Mouse (Mus musculus) embryonic facial prominence, embryonic 10.5 days (tissue): ENCODE data around the gene Zdhhc7. TPM values are rescaled to one million over a fixed set of nuclear protein-coding genes. Genes with fewer than 3 reads are reported as not detected.

Experiments used
- DNase-seq: peaks from one replicate; pipeline ENCODE4 v3.0.0-alpha.2; 2017; ENCODE audit warnings: low spot score
- H3K27ac ChIP-seq: fragments of 300-500 bp; sonication (generic); replicated peaks from 2 replicates; pipeline ENCODE4 v1.5.1; 2016; ENCODE audit warnings: mild to moderate bottlenecking
- H3K27me3 ChIP-seq: fragments of 300-500 bp; sonication (generic); replicated peaks from 2 replicates; pipeline ENCODE4 v1.6.1; 2016; ENCODE audit warnings: low read depth, mild to moderate bottlenecking; ENCODE audit not compliant: poor library complexity, severe bottlenecking
- H3K36me3 ChIP-seq: fragments of 300-500 bp; sonication (generic); replicated peaks from 2 replicates; pipeline ENCODE4 v1.6.1; 2016; ENCODE audit warnings: mild to moderate bottlenecking, moderate library complexity
- H3K4me1 ChIP-seq: fragments of 300-500 bp; sonication (generic); 2 replicates; pipeline ENCODE4 v1.6.1; 2016
- H3K4me3 ChIP-seq: fragments of 300-500 bp; sonication (generic); 2 replicates; pipeline ENCODE4 v1.5.1; 2016; ENCODE audit warnings: mild to moderate bottlenecking, moderate library complexity
- H3K9me3 ChIP-seq: fragments of 300-500 bp; sonication (generic); 2 replicates; pipeline ENCODE4 v1.6.1; 2016; ENCODE audit warnings: mild to moderate bottlenecking
- WGBS: fragments of 180-500 bp; shearing (Covaris S2); methylation state at CpG from one replicate; pipeline ENCODE4 v1.1.7; 2016; 5-methylcytosine and 5-hydroxymethylcytosine counted together
- polyA plus RNA-seq: library from polyadenylated mRNA; unstranded; fragments of >200 nt; fragmentation: Nextera tagmentation; extraction: Ambion mirVana; gene quantifications from 2 replicates; pipeline ENCODE4 v1.2.1, GENCODE M21; 2016

The Zdhhc7 gene
- polyA plus RNA-seq, 1 experiment from 2014 or later: 30.0 TPM

- H3K36me3 ChIP-seq: 0 out of 2 replicates have a peak, but pooled peaks cover 1% of the 10 kb centered on the region
- H3K4me1 ChIP-seq: peaks cover 57% of the 10 kb centered on the region
- 91% methylated on average over 12 of the region's 12 CpGs for WGBS
- H3K4me3 ChIP-seq: no peak overlapping the region
- no peak for DNase-seq
- no peaks in the 10 kb centered on the region for H3K9me3 ChIP-seq
- no peaks in the 10 kb centered on the region for H3K27me3 ChIP-seq
- H3K27ac ChIP-seq: no peak overlapping the region
These were observed 62.5 kb downstream of the Zdhhc7 start for GRCm38 (mm10) chr8:120038741-120039140.

DNA sequence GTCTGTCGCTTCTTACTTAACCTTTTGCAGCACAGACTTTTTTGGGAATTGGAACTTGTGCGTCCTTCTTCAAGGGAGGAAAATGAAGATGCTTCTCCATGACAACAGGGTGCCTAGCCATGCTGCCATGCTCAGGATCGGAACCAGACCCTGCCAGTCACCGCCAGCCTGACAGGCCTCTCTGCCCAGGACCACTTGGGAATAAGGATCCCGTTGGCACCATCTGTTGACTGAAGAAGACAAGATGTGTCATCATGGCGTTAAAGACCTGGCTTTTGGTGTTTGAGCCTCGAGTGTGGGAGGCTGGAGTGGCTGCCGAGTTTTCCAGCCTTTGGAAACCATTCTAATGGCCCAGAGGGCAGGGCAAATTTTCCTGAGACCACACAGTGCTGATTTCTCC lies 63.7 kb downstream of the Zdhhc7 start:
- Histone ChIP-seq H3K27me3 (no peaks in the 10 kb centered on the region), H3K9me3 (no peaks in the 10 kb centered on the region), H3K27ac (no peak overlapping the region), H3K4me3 (no peak overlapping the region), H3K36me3 (0 out of 2 replicates have a peak, but pooled peaks cover 5% of the 10 kb centered on the region), H3K4me1 (peaks cover 55% of the 10 kb centered on the region)
- WGBS: 88% methylated on average over 8 of the region's 8 CpGs
- DNase-seq: no peak

DNA sequence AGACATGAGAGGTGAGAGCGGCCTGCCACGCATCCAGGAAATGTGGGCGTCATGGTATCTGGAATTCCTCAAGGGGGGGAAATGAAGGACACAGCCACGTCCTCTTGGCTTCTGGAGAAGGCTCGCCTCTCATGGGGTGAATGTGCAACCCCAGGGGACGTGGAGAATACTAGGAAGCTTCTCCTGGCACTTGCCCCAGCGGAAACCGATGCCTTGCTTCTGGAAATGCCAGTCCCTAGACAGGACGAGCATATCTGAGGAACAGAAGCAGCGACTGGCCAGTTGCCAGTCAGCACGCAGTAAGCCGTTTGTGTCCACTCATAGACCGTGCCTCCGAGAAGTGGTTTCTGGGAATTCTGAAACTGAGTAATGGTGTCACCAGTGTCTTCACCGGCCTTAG lies 64.1 kb downstream of the Zdhhc7 start:
- H3K4me1 ChIP-seq: peaks cover 56% of the 10 kb centered on the region
- no peaks in the 10 kb centered on the region for H3K27me3 ChIP-seq
- no peak overlapping the region for H3K4me3 ChIP-seq
- H3K36me3 ChIP-seq: 0 out of 2 replicates have a peak, but pooled peaks cover 5% of the 10 kb centered on the region
- 87% methylated on average over 15 of the region's 15 CpGs for WGBS
- DNase-seq: no peak
- no peaks in the 10 kb centered on the region for H3K9me3 ChIP-seq
- H3K27ac ChIP-seq: peak overlapping the region; percentile 75; the same call in 1 of the 2 replicates

DNA sequence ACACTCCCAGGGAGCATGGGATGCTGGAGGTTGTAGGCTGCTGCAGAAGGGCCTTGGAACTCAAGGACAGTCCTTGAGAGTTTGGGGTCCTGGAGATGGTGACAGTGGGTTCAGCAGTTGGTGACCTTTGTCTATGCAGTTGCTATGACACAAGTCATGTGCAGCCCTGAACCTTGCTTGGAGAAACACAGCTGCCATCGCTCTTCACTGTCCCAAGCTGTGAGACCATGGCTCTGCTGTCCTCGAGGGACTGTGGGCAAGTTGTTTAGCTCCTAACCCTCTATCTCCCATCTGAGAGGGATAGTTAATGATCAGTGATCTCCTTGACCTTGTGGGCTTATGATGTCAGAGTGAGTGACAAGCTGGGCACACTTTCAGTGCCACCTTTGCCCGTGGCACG lies 64.7 kb downstream of the Zdhhc7 start:
- H3K36me3 ChIP-seq: 0 out of 2 replicates have a peak, but pooled peaks cover 5% of the 10 kb centered on the region
- WGBS: 74% methylated on average over 4 of the region's 4 CpGs
- DNase-seq: no peak
- no peaks in the 10 kb centered on the region for H3K27me3 ChIP-seq
- H3K27ac ChIP-seq: peak overlapping the region; percentile 75
- no peak overlapping the region for H3K4me3 ChIP-seq
- H3K4me1 ChIP-seq: peaks cover 59% of the 10 kb centered on the region
- no peaks in the 10 kb centered on the region for H3K9me3 ChIP-seq

- no peaks in the 10 kb centered on the region for H3K9me3 ChIP-seq
- no peaks in the 10 kb centered on the region for H3K27me3 ChIP-seq
- H3K4me3 ChIP-seq: no peak overlapping the region
- 13% methylated on average over 9 of the region's 9 CpGs for WGBS
- H3K4me1 ChIP-seq: peaks cover 64% of the 10 kb centered on the region
- 0 out of 2 replicates have a peak, but pooled peaks cover 5% of the 10 kb centered on the region for H3K36me3 ChIP-seq
- peak overlapping the region; percentile 75 for H3K27ac ChIP-seq
- DNase-seq: peak; percentile 53
These were observed 65.2 kb downstream of the Zdhhc7 start for GRCm38 (mm10) chr8:120036111-120036510.

DNA sequence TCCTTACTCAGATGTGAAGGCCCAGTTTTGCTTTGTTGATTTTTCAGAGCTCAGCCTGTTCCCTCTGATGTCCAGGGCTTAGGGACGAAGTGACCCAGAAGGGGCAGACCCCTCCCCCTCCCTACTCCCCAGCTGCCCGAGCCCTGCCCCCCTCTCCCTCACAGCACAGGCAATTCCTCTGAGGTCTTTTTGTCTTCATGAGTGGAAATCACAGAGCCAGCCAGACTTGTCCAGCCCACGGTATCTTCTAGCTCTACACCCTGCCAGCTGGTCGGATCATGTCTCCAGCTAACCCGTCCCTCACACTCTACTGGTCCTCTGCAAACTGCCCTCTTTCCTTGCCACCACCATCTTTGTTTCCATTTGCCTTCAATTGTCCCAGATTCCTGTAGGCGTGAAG lies 66.8 kb downstream of the Zdhhc7 start:
- H3K4me3 ChIP-seq: no peak overlapping the region
- no peaks in the 10 kb centered on the region for H3K27me3 ChIP-seq
- peak overlapping the region; percentile 52 for H3K27ac ChIP-seq
- 24% methylated on average over 6 of the region's 6 CpGs for WGBS
- DNase-seq: peak; percentile 43
- peaks cover 73% of the 10 kb centered on the region for H3K4me1 ChIP-seq
- H3K9me3 ChIP-seq: no peaks in the 10 kb centered on the region
- H3K36me3 ChIP-seq: 0 out of 2 replicates have a peak, but pooled peaks cover 5% of the 10 kb centered on the region

DNA sequence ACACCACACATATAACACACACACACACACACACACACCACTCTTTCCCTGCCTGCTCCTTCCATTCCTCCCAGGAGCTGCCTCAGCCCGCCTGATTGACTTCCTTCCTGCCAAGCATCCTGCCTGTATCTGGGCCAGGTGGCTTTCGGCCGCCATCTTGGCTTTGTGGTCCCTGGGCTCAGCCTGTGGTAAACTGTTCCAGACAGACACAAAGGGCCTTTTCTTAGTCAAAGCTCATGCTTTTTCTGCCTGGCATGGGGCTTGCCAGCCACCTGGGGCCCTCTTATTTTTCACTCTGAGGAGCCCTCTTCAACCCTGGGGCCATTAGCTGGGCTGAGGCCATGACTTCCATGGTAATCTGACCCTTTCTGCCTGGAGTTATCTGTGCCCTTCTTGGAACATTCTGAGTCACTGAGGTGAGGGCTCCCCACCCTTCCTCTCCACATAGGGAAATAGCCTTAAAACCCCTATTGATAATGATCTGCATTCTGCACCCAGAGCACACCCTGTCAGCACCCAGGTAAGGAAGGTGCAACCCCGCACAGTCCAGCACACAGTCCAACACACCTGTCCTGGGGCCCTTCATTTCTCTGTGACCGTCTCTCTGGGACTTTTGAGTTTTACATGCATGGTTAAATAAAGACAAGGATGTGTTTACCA lies 68.6 kb downstream of the Zdhhc7 start:
- Histone ChIP-seq H3K27ac (peak overlapping the region; percentile 52), H3K4me1 (peaks cover 65% of the 10 kb centered on the region), H3K9me3 (no peaks in the 10 kb centered on the region), H3K27me3 (no peaks in the 10 kb centered on the region), H3K4me3 (no peak overlapping the region), H3K36me3 (0 out of 2 replicates have a peak, but pooled peaks cover 5% of the 10 kb centered on the region)
- DNase-seq: peak; percentile 39
- WGBS: 81% methylated on average over 5 of the region's 5 CpGs

Other genes starting within 250 kb of the Zdhhc7 start
- 10.4 and 11.3 TPM in 2 replicates for gene Klhl36, start 239.2 kb downstream of the Zdhhc7 start, polyA plus RNA-seq
- 234 and 241 TPM in 2 replicates for gene Usp10, start 191.1 kb downstream of the Zdhhc7 start, polyA plus RNA-seq
- gene Gm20388, start 190.6 kb downstream of the Zdhhc7 start, polyA plus RNA-seq: 1.1 and 3.6 TPM in 2 replicates
- 6.1 and 6.5 TPM in 2 replicates for gene Crispld2, start 109.0 kb downstream of the Zdhhc7 start, polyA plus RNA-seq
- gene 6430548M08Rik, start 12.7 kb upstream of the Zdhhc7 start, polyA plus RNA-seq: 3.1 and 3.4 TPM in 2 replicates
- gene Fam92b, start 76.0 kb upstream of the Zdhhc7 start, polyA plus RNA-seq: 0.83 and 0.86 TPM in 2 replicates
- gene Gse1, start 127.0 kb upstream of the Zdhhc7 start, polyA plus RNA-seq: 9.9 and 10.2 TPM in 2 replicates